Mouse (Mus musculus) kidney, postnatal 0 days (tissue): Measurements from ENCODE around the gene Grap2. TPM values are rescaled to one million over a fixed set of nuclear protein-coding genes. Genes with fewer than 3 reads are reported as not detected.

Experiments
- ATAC-seq: fragments of 200-750 bp; cut with Nextera tagmentation; replicated peaks from 2 replicates; pipeline ENCODE4 v1.8.0; 2017; ENCODE audit warnings: low read depth, moderate number of reproducible peaks, moderate TSS enrichment, moderate library complexity; ENCODE audit not compliant: low FRiP score
- DNase-seq: peaks from one replicate; pipeline ENCODE4 v3.0.0-alpha.2; 2016; ENCODE audit warnings: low spot score
- H3K27ac ChIP-seq: fragments of 300-500 bp; sonication (generic); 2 replicates; pipeline ENCODE4 v1.5.1; 2014; ENCODE audit warnings: mild to moderate bottlenecking
- H3K27me3 ChIP-seq: fragments of 300-500 bp; sonication (generic); 2 replicates; pipeline ENCODE4 v1.6.1; 2014; ENCODE audit warnings: low read length, mixed read lengths; ENCODE audit not compliant: insufficient read depth
- H3K36me3 ChIP-seq: fragments of 300-500 bp; sonication (generic); 2 replicates; pipeline ENCODE4 v1.6.1; 2014; ENCODE audit warnings: low read length, mixed read lengths; ENCODE audit not compliant: insufficient read depth
- H3K4me1 ChIP-seq: fragments of 300-500 bp; sonication (generic); replicated peaks from 2 replicates; pipeline ENCODE4 v1.6.1; 2014; ENCODE audit warnings: antibody characterized with exemption, low read length, mixed read lengths; ENCODE audit not compliant: insufficient read depth
- H3K4me2 ChIP-seq: fragments of 300-500 bp; sonication (generic); 2 replicates; pipeline ENCODE4 v1.6.1; 2014; ENCODE audit warnings: mild to moderate bottlenecking, low read length, moderate library complexity, mixed read lengths
- H3K4me3 ChIP-seq: fragments of 300-500 bp; sonication (generic); replicated peaks from 2 replicates; pipeline ENCODE4 v1.5.1; 2014; ENCODE audit warnings: low read depth, low read length
- H3K9ac ChIP-seq: fragments of 300-500 bp; sonication (generic); 2 replicates; pipeline ENCODE4 v1.6.1; 2014; ENCODE audit warnings: low read depth, low read length
- H3K9me3 ChIP-seq: fragments of 300-500 bp; sonication (generic); replicated peaks from 2 replicates; pipeline ENCODE4 v1.6.1; 2016; ENCODE audit warnings: low read length, inconsistent platforms, mixed read lengths
- CTCF ChIP-seq: IDR thresholded peaks from 2 replicates; pipeline ENCODE4 v1.5.1; 2016; ENCODE audit warnings: antibody characterized with exemption, low read depth, mild to moderate bottlenecking, moderate library complexity
- WGBS: fragments of 180-500 bp; shearing (Covaris S2); extraction: QIAGEN DNeasy Blood & Tissue Kit; methylation state at CpG from one replicate; pipeline ENCODE4 v1.1.7; 2014; 5-methylcytosine and 5-hydroxymethylcytosine counted together
- polyA plus RNA-seq: library from polyadenylated mRNA; unstranded; fragments of >200 nt; fragmentation: Nextera tagmentation; extraction: Ambion mirVana; gene quantifications from 2 replicates; pipeline ENCODE4 v1.2.1, GENCODE M21; 2015

Grap2 gene
- polyA plus RNA-seq, 1 experiment from 2014 or later: 0.09 TPM

DNA sequence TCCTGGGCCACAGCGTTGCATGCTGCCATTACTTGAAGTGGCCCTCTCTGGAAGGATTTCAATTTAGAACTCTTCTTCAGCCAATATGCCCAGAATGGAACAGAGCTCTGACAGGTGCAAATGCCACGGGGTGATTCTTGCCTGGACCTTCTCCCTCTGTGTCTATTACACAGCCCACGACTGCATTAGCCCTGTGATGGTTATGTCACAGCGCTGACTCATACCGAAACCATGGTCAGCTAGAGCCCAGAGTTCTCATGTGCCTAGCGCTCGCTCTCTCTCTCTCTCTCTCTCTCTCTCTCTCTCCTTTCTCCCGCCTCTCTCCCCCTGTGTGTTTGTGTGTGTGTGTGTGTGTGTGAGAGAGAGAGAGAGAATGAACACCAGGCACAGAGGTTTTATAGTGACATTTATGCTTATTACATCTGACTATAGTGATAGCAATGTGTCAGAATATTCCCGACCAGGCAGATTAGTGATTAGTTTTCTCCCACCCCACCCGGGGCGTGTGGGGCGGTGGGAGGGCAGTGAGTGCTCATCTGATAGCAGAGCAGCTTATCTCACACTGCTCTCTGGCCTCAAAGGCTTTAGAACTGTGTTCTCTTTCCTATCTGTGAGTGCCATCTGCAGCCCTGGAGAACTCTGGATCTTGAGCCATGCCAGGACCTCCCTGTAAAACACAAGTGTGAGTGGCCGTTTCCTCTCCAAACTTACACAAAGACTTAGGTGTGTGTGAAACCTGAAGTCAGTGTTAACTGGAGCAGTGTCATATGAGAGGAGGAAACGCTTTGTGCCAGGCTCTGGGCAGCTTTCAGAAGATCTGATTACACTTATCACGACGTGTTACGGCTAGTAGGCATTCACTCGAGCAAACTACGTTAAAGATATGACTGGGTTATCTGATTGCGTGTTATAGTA, 10.4 kb downstream of the Grap2 start:
- Histone ChIP-seq H3K36me3 (no peaks in the 10 kb centered on the region), H3K9me3 (no peaks in the 10 kb centered on the region), H3K4me3 (no peak overlapping the region), H3K9ac (no peak overlapping the region), H3K4me1 (no peaks in the 10 kb centered on the region), H3K4me2 (no peak overlapping the region), H3K27me3 (no peaks in the 10 kb centered on the region), H3K27ac (no peak overlapping the region)
- ATAC-seq (no peak), DNase-seq (no peak)
- TF ChIP-seq CTCF: no peak
- WGBS: 52% methylated on average over 20 of the region's 20 CpGs

DNA sequence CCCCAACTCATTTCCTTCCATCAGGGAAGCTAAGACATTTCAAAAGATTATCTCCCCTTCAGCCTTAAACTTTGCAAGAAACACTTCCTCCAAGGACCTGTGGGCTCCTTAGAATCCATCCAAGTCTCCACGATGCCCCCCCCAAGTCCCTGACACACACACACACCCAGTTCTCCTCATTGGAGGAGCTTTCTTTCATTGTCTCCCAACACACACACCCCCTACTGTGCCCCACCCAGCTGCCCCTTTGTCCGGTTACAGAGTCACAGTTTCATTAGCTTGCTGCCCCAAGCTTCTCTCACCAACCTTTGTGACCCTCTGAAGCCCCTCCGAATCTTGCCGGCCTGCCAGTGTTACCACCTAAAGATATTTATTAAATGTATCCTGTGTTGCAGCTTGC, 13.9 kb downstream of the Grap2 start:
- TF ChIP-seq CTCF: no peak
- ATAC-seq (no peak), DNase-seq (no peak)
- H3K9me3 ChIP-seq: no peaks in the 10 kb centered on the region
- no peak overlapping the region for H3K27ac ChIP-seq
- no peak overlapping the region for H3K9ac ChIP-seq
- H3K36me3 ChIP-seq: no peaks in the 10 kb centered on the region
- WGBS: 44% methylated on average over 4 of the region's 4 CpGs
- no peaks in the 10 kb centered on the region for H3K4me1 ChIP-seq
- H3K4me3 ChIP-seq: no peak overlapping the region
- no peak overlapping the region for H3K4me2 ChIP-seq
- no peaks in the 10 kb centered on the region for H3K27me3 ChIP-seq

DNA sequence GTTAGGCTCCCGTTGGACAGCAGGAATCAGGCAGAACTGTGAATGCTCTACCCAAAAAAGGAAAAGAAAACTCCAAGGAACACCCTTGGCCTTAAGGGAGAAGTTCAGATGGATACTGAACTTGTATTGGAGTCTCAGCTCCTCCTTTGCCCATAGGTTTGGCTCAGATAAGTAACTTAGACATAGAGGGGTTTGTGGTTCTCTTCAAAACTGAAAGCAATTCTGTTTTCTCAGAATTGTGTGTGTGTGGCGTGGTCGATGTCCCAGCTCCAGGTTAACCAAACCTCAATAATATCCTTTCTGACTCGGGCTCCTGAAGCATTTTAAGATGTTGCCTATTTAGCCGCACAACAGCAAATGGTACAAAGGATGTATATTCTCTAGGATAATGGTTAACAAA, 18.2 kb downstream of the Grap2 start:
- Histone ChIP-seq H3K27ac (no peak overlapping the region), H3K27me3 (no peaks in the 10 kb centered on the region), H3K4me3 (no peak overlapping the region), H3K36me3 (no peaks in the 10 kb centered on the region), H3K4me1 (no peaks in the 10 kb centered on the region), H3K9me3 (no peaks in the 10 kb centered on the region), H3K9ac (no peak overlapping the region), H3K4me2 (no peak overlapping the region)
- WGBS: 90% methylated on average over 5 of the region's 5 CpGs
- TF ChIP-seq CTCF: no peak
- DNase-seq (no peak), ATAC-seq (no peak)

DNA sequence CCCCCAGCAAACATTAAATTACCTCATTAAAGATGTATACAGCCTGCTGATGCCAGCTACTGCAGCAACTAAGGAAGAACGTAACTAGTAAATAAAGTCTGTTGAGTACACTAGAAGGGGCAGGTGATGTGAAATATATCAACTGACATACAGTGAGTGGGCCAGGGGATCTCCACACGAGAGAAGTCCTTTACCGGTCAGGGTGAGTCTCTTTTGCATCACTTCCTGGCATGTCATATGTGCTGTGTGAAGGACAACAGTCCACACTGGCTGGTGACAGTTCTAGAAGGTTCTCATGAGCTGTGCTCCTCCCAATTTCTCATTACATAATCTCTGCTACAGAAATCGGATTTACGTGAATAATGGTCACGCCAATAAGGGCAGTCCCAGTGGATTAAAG, 20.3 kb downstream of the Grap2 start:
- ATAC-seq: no peak
- no peak for DNase-seq
- WGBS: 79% methylated on average over 6 of the region's 6 CpGs

DNA sequence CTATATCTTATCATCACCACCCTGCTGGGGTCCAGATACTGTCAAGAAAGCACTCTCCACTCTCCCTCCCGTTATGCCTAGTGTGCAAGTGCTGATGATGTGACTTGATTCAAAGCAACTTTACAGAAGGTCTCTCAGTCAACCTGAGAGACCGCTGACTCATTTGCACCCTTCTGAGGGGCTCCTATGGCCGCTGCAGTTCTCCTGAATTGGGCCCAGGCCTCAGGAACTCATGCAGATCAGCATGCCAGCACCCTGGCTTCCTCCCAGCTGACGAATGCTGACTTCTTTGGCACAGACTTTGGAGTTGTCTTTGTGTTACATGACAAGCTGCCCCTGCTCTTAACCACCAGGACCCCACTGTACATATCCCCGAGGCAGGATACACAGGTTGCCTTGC, 21.5 kb downstream of the Grap2 start:
- Histone ChIP-seq H3K27me3 (no peaks in the 10 kb centered on the region), H3K4me2 (no peak overlapping the region), H3K9ac (no peak overlapping the region), H3K9me3 (no peaks in the 10 kb centered on the region), H3K27ac (no peak overlapping the region), H3K4me3 (no peak overlapping the region), H3K36me3 (no peaks in the 10 kb centered on the region), H3K4me1 (0 out of 2 replicates have a peak, but pooled peaks cover 3% of the 10 kb centered on the region)
- ATAC-seq (no peak), DNase-seq (no peak)
- 54% methylated on average over 5 of the region's 5 CpGs for WGBS
- no peak for TF ChIP-seq CTCF

More for the DNA sequence above, 20.3 kb downstream of the Grap2 start:
- H3K4me3 ChIP-seq: no peak overlapping the region
- no peaks in the 10 kb centered on the region for H3K9me3 ChIP-seq
- H3K4me2 ChIP-seq: no peak overlapping the region
- no peak overlapping the region for H3K9ac ChIP-seq
- H3K27ac ChIP-seq: no peak overlapping the region
- no peak for TF ChIP-seq CTCF
- no peaks in the 10 kb centered on the region for H3K4me1 ChIP-seq
- no peaks in the 10 kb centered on the region for H3K27me3 ChIP-seq
- H3K36me3 ChIP-seq: no peaks in the 10 kb centered on the region

DNA sequence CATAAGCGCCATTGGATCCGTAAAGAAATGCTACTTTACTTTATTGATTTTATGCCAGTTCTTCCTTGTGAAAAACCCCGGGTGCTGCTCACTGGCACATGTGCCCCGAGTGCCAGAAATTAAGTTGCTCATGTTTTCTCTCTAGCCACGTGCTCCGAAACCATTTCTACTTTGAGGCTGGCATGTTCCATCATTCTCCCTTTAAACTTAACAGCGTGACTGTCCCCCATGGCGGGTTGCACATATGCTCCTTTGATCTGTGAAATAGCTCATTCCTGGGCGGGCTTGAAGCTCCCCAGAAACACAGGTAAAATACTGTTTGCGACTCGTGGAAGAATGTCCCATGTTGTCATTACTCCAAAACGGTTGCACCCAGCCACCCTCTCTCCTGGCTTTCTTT, 26.4 kb downstream of the Grap2 start:
- no peak overlapping the region for H3K9ac ChIP-seq
- DNase-seq (no peak), ATAC-seq (no peak)
- 0 out of 2 replicates have a peak, but pooled peaks cover 5% of the 10 kb centered on the region for H3K4me1 ChIP-seq
- no peaks in the 10 kb centered on the region for H3K27me3 ChIP-seq
- no peak overlapping the region for H3K27ac ChIP-seq
- TF ChIP-seq CTCF: no peak
- no peaks in the 10 kb centered on the region for H3K36me3 ChIP-seq
- WGBS: 53% methylated on average over 12 of the region's 12 CpGs
- H3K9me3 ChIP-seq: no peaks in the 10 kb centered on the region
- H3K4me2 ChIP-seq: peak overlapping the region; percentile 43
- H3K4me3 ChIP-seq: no peak overlapping the region
